Mouse (Mus musculus) embryonic fibroblast, embryonic 13.5 days (primary cell): Measurements from ENCODE around the gene Tstd1.

Experiments
- CTCF ChIP-seq: IDR thresholded peaks from 2 replicates; pipeline ENCODE4 v1.5.1; 2011; ENCODE audit warnings: mild to moderate bottlenecking, control low read depth, low read length, moderate library complexity, borderline replicate concordance; ENCODE audit not compliant: insufficient read depth
- POLR2A ChIP-seq: IDR thresholded peaks from 2 replicates; pipeline ENCODE4 v1.6.1; 2011; ENCODE audit warnings: low read depth, mild to moderate bottlenecking, control low read depth, low read length, moderate library complexity

- TF ChIP-seq CTCF (no peak), POLR2A (no peak)
Measured at GRCm38 (mm10) chr1:171388376-171389102, 30.1 kb upstream of the Tstd1 start, which contains the start of gene Arhgap30.
